Mouse (Mus musculus): ENCODE results near the gene Arhgap10.

DNA sequence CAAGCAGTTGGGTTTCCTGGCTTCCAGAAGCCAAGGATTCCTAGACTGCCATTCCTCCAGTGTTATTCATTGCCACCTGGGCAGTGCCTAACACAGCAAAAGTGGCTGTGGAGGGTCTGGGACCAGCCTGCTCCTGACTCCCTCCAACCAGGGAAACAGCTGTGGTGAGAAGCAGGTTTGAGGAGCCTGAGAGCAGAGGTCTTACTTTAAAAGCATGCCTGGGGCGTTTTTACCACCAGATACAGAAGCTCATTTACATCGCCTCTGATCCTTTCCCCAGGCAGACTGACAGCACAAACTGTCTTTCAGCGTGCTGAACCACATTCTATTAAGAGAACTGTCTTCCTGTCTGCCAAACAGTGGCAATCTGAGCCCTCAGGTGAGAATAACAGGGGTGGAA, 237.8 kb downstream of the Arhgap10 start:
- no peak for TF ChIP-seq GATA1 (IDR thresholded peaks at IDR 0.05; ENCODE audit: low read length)
- no peak for TF ChIP-seq TAL1 (IDR thresholded peaks at IDR 0.05; ENCODE audit: low read length)
